Mouse (Mus musculus) ES-E14 (cell line): ENCODE measurements around the gene Gstp1. TPM values are rescaled to one million over a fixed set of nuclear protein-coding genes. Genes with fewer than 3 reads are reported as not detected.
A peak's percentile ranks its signal among the peaks of the same experiment; 100 is the strongest.

ENCODE experiments used
- DNase-seq: peaks from one replicate; pipeline ENCODE4 v3.0.0-alpha.2; 2013; ENCODE audit warnings: low read depth, low spot score
- H3K27ac ChIP-seq: 2 replicates; pipeline ENCODE4 v1.5.1; 2012; ENCODE audit warnings: low read depth, mild to moderate bottlenecking, low read length, moderate library complexity, mixed read lengths; ENCODE audit not compliant: poor library complexity, insufficient read depth, severe bottlenecking
- H3K36me3 ChIP-seq: 2 replicates; pipeline ENCODE4 v1.6.1; 2012; ENCODE audit warnings: mild to moderate bottlenecking, low read length, moderate library complexity, mixed read lengths; ENCODE audit not compliant: control insufficient read depth, poor library complexity, insufficient read depth, severe bottlenecking
- H3K4me1 ChIP-seq, 2 experiments: fragments of 150-350 bp in 1 of 2; sonication (generic) in 1 of 2; 2 replicates each; pipeline ENCODE4 v1.6.1; 2012; ENCODE audit warnings: low read length in 2 of 2, mild to moderate bottlenecking in 1 of 2, mixed read lengths in 1 of 2; ENCODE audit not compliant: control insufficient read depth in 2 of 2, insufficient read depth in 2 of 2, poor library complexity in 1 of 2
- H3K4me3 ChIP-seq, 2 experiments: fragments of 150-350 bp in 1 of 2; sonication (generic) in 1 of 2; 2 replicates each; pipeline ENCODE4 v1.5.1; 2012; ENCODE audit warnings: low read length in 2 of 2, low read depth in 1 of 2, mild to moderate bottlenecking in 1 of 2, mixed read lengths in 1 of 2; ENCODE audit not compliant: insufficient read depth in 1 of 2, poor library complexity in 1 of 2, severe bottlenecking in 1 of 2
- H3K9ac ChIP-seq: 2 replicates; pipeline ENCODE4 v1.6.1; 2012; ENCODE audit warnings: low read depth, mild to moderate bottlenecking, low read length, mixed read lengths; ENCODE audit not compliant: poor library complexity, insufficient read depth, severe bottlenecking
- H3K9me3 ChIP-seq: fragments of 150-350 bp; sonication (generic); 2 replicates; pipeline ENCODE4 v1.6.1; 2012; ENCODE audit warnings: low read depth, mild to moderate bottlenecking, low read length; ENCODE audit not compliant: control insufficient read depth, insufficient read depth
- CHD2 ChIP-seq: IDR thresholded peaks from 2 replicates; pipeline ENCODE4 v1.6.1; 2014; ENCODE audit warnings: mild to moderate bottlenecking, low read depth, low read length, inconsistent platforms
- HCFC1 ChIP-seq: IDR thresholded peaks from 2 replicates; pipeline ENCODE4 v1.6.1; 2012; ENCODE audit warnings: low read length, inconsistent platforms, borderline replicate concordance; ENCODE audit not compliant: insufficient read depth
- MAFK ChIP-seq: IDR thresholded peaks from 2 replicates; pipeline ENCODE4 v1.6.1; 2014; ENCODE audit warnings: mild to moderate bottlenecking, low read depth, low read length, inconsistent platforms; ENCODE audit not compliant: insufficient read depth
- ZC3H11A ChIP-seq: IDR thresholded peaks from 2 replicates; pipeline ENCODE4 v1.6.1; 2012; ENCODE audit warnings: low read depth, mild to moderate bottlenecking, inconsistent platforms, low read length, borderline replicate concordance
- ZNF384 ChIP-seq: IDR thresholded peaks from 2 replicates; pipeline ENCODE4 v1.6.1; 2012; ENCODE audit warnings: low read depth, low read length, inconsistent platforms
- in situ Hi-C, 2 experiments: fragments of 600-800 bp; cut with MboI; formaldehyde crosslinking; loops; one replicate each; pipeline ENCODE4 v1.15.1; 2025; ENCODE audit warnings: low sequenced_read_pairs in 2 of 2, inconsistent platforms in 1 of 2; ENCODE audit not compliant: unreplicated experiment in 2 of 2
- total RNA-seq: library from RNA; depleted of rRNA; stranded (reverse); fragments of 300-350 nt; gene quantifications from 2 replicates; pipeline ENCODE4 v1.2.3, GENCODE M21; 2012; rRNA removed

The Gstp1 gene
- 121 and 146 TPM in 2 replicates for total RNA-seq

DNA sequence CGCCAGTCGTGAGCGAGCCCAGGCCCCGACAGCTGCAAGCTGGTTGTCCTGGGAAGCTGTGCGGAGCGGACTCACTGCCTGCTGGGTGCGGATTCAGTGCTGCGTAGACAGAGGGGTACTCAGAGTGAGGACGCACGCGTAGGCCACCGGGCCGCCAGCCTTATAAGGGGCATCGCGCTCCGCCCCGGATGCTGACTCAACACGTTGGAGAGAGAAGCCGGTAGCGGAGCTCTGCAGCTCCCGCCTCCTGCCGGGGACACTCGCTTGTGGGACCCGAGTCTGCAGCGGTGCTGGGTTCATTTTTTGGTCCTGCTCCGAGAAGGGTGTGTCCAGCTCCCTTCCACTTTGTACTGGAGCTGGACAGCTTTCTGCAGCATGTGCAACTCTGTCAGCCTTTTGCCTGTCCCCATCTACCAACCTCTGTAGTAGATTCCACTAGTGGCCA, at the start of gene Gstp1:
Gstp1 (minus strand) TSS at position 198 of the 445 bp plus-strand sequence.
- Histone ChIP-seq H3K4me1 (peaks cover 3 to 9% of the 10 kb centered on the region in 2 experiments; a peak in 3 of 4 replicates), H3K36me3 (peaks cover 6% of the 10 kb centered on the region; the same call in 1 of the 2 replicates), H3K9ac (peak within 1 kb of the TSS; percentile 82), H3K27ac (no peak within 1 kb of the TSS; the same call in 1 of the 2 replicates), H3K9me3 (no peaks in the 10 kb centered on the region), H3K4me3 (peak within 1 kb of the TSS; percentile 80)
- in situ Hi-C loops, result no loop called here
- DNase-seq, result no peak
- TF ChIP-seq HCFC1 (no peak), MAFK (peak; percentile 86)

DNA sequence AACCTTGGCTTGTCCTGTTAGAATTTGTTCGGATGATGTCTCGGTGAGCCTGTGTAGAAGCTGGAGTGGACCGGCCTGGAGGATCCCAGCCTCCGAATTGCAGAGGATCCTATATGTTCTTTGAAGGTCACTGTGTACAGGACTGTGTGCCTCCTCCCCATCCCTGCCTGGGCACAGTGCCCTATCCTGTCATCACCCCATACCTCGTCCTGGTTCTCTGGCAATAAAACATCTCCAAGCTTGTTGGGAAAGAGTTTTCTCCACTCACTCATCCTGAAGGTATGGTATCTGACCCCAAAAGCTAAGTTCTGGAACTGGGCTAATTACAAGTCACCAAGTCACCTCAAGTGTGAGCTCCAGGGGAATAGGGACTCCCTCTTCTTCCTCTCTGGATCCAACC, 49.3 kb upstream of the Gstp1 start:
- peaks cover 0 to 10% of the 10 kb centered on the region in 2 experiments; a peak in 1 of 4 replicates for H3K4me1 ChIP-seq
- no peak overlapping the region for H3K27ac ChIP-seq
- no peak overlapping the region for H3K4me3 ChIP-seq
- DNase-seq, result no peak
- H3K36me3 ChIP-seq, result no peaks in the 10 kb centered on the region
- no peak overlapping the region for H3K9ac ChIP-seq
- no peaks in the 10 kb centered on the region for H3K9me3 ChIP-seq
- TF ChIP-seq CHD2, result no peak
- no peak for TF ChIP-seq ZNF384
- in situ Hi-C loops, result no loop called here

DNA sequence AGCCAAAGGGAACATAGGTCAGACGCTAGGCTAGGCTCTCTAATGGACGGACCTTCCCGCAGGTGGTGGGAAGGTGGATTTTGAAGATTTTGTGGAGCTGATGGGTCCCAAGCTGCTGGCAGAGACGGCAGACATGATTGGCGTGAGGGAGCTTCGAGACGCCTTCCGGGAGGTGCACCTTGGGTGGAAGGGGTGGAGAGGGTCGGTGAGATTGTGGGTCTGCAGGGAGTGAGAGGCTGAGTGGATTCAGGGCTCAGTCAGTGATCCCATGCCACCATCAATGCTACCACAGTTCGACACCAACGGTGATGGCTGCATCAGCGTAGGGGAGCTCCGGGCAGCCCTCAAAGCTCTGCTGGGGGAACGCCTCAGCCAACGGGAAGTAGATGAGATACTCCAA, 48.4 kb upstream of the Gstp1 start:
- Histone ChIP-seq H3K9me3 (no peaks in the 10 kb centered on the region), H3K4me1 (peaks cover 0 to 10% of the 10 kb centered on the region in 2 experiments; a peak in 1 of 4 replicates), H3K36me3 (no peaks in the 10 kb centered on the region), H3K4me3 (no peak overlapping the region), H3K9ac (no peak overlapping the region), H3K27ac (no peak overlapping the region)
- in situ Hi-C loops, result no loop called here
- TF ChIP-seq ZC3H11A (no peak), HCFC1 (no peak), CHD2 (no peak), ZNF384 (no peak), MAFK (no peak)
- DNase-seq, result no peak

DNA sequence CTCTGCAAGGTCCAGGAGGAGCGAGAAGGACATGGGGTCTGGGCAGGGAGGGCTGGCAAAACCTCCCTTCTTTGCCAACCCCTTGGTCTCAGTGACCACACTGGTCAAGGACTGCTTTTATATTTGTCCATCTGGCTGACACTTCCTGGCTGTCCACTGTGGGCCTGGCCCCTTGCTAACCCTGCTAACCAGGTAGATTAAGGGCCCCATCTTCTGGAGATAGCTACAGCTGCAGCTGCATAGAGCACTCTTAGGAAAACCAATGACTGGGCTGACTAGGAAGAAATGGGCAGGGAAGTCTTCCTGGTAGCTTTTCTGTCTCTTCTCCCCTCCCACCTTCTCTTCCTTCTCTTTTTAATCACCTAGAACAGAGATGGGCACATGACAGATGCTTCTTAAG, 47.2 kb upstream of the Gstp1 start:
- H3K27ac ChIP-seq, result no peak overlapping the region
- in situ Hi-C loops, result no loop called here
- no peak for TF ChIP-seq ZC3H11A
- H3K4me3 ChIP-seq, result no peak overlapping the region
- DNase-seq, result no peak
- no peak overlapping the region for H3K9ac ChIP-seq
- no peaks in the 10 kb centered on the region for H3K36me3 ChIP-seq
- no peaks in the 10 kb centered on the region for H3K9me3 ChIP-seq
- peaks cover 0 to 10% of the 10 kb centered on the region in 2 experiments; a peak in 1 of 4 replicates for H3K4me1 ChIP-seq

DNA sequence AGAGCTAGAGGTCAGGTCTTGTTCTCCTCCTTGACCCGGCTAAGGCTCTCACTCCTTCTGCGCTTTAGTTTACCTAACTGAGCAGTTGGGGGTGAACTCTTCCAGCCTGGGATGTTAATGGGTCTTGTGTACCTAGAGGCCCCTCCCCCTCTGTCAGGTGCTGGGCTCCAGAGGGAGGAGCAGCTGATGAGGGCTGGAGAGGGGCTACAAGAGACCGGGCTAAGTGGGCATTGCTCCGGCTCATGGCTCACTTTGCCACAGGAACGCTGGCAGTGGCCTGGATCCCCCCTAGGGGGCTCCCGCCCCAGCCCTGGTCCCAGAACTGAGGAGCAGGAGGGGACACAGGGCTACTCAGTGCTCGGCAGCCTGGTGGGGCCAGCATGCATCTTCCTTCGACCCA, 46.0 kb upstream of the Gstp1 start:
- no peak overlapping the region for H3K27ac ChIP-seq
- TF ChIP-seq MAFK, result no peak
- no peak for TF ChIP-seq CHD2
- no peak for TF ChIP-seq ZNF384
- no peak for TF ChIP-seq HCFC1
- TF ChIP-seq ZC3H11A, result no peak
- peak overlapping the region in 1 of 2 experiments; percentile 2; a peak in 1 of 4 replicates for H3K4me3 ChIP-seq
- in situ Hi-C loops, result no loop called here
- H3K36me3 ChIP-seq, result no peaks in the 10 kb centered on the region
- DNase-seq, result no peak
- H3K9me3 ChIP-seq, result no peaks in the 10 kb centered on the region
- no peak overlapping the region for H3K9ac ChIP-seq
- H3K4me1 ChIP-seq, result peaks cover 0 to 10% of the 10 kb centered on the region in 2 experiments; a peak in 1 of 4 replicates
